Mouse (Mus musculus) C2C12 (cell line): ENCODE results near the gene Pkd1l1. TPM values are rescaled to one million over a fixed set of nuclear protein-coding genes. Genes with fewer than 3 reads are reported as not detected.

Experiments
- H3K27me3 ChIP-seq: one replicate; pipeline ENCODE4 v1.6.1; 2011; ENCODE audit not compliant: control insufficient read depth, insufficient read depth, insufficient read length
- H3K36me3 ChIP-seq: one replicate; pipeline ENCODE4 v1.6.1; 2011; ENCODE audit not compliant: control insufficient read depth, insufficient read depth
- H3K4me3 ChIP-seq: one replicate; pipeline ENCODE4 v1.5.1; 2011; ENCODE audit warnings: mild to moderate bottlenecking, control low read depth; ENCODE audit not compliant: poor library complexity, insufficient read depth, severe bottlenecking
- H3K79me2 ChIP-seq: one replicate; pipeline ENCODE4 v1.6.1; 2011; ENCODE audit not compliant: control insufficient read depth, insufficient read depth
- H3K79me3 ChIP-seq: one replicate; pipeline ENCODE4 v1.6.1; 2011; ENCODE audit warnings: low read depth, control low read depth
- H3ac ChIP-seq: one replicate; pipeline ENCODE3; 2011; ENCODE audit warnings: low read depth; ENCODE audit not compliant: control insufficient read depth, insufficient read length
- CEBPB ChIP-seq: IDR thresholded peaks from one replicate; pipeline ENCODE4 v1.6.1; 2011; ENCODE audit warnings: low read depth, mild to moderate bottlenecking, control low read depth, moderate library complexity
- CTCF ChIP-seq: IDR thresholded peaks from one replicate; pipeline ENCODE4 v1.5.1; 2011; ENCODE audit not compliant: control insufficient read depth, insufficient read depth, insufficient read length
- FOSL1 ChIP-seq: IDR thresholded peaks from one replicate; pipeline ENCODE4 v1.8.0; 2011; ENCODE audit warnings: mild to moderate bottlenecking, low read length; ENCODE audit not compliant: poor library complexity, insufficient read depth, severe bottlenecking
- MAX ChIP-seq: IDR thresholded peaks from one replicate; pipeline ENCODE4 v1.6.1; 2011; ENCODE audit warnings: mild to moderate bottlenecking, control low read depth
- MYOD1 ChIP-seq: IDR thresholded peaks from one replicate; pipeline ENCODE4 v1.6.1; 2011; ENCODE audit warnings: low read depth; ENCODE audit not compliant: control insufficient read depth, insufficient read length
- MYOG ChIP-seq: IDR thresholded peaks from one replicate; pipeline ENCODE4 v1.6.1; 2011; ENCODE audit not compliant: control insufficient read depth, insufficient read length; ENCODE audit errors: extremely low read depth
- USF1 ChIP-seq: IDR thresholded peaks from one replicate; pipeline ENCODE4 v1.6.1; 2011; ENCODE audit warnings: low read depth, mild to moderate bottlenecking, control low read depth, moderate library complexity
- polyA plus RNA-seq: library from polyadenylated mRNA; unstranded; fragments of >200 nt; fragmentation: generic; extraction: Trizol; gene quantifications from one replicate; pipeline ENCODE4 v1.2.1, GENCODE M21; 2012; ENCODE audit warnings: missing spikeins

Gene Pkd1l1
- polyA plus RNA-seq, 1 experiment: 0.04 TPM

- no peaks in the 10 kb centered on the region for H3K79me2 ChIP-seq
- H3K36me3 ChIP-seq: no peaks in the 10 kb centered on the region
- no peak for TF ChIP-seq CEBPB
- TF ChIP-seq CTCF: no peak
- no peak for TF ChIP-seq FOSL1
- no peak for TF ChIP-seq MYOG
- no peak for TF ChIP-seq USF1
- no peak for TF ChIP-seq MYOD1
- no peaks in the 10 kb centered on the region for H3K27me3 ChIP-seq
- H3K79me3 ChIP-seq: no peaks in the 10 kb centered on the region
- no peak overlapping the region for H3K4me3 ChIP-seq
- no peak overlapping the region for H3ac ChIP-seq
Observed at GRCm38 (mm10) chr11:8916081-8916671, 56.9 kb downstream of the Pkd1l1 start.

GRCm38 (mm10) chr11:8882793-8883192 lies 90.3 kb downstream of the Pkd1l1 start:
- Histone ChIP-seq H3ac (no peak overlapping the region), H3K79me3 (no peaks in the 10 kb centered on the region), H3K79me2 (no peaks in the 10 kb centered on the region), H3K4me3 (no peak overlapping the region), H3K27me3 (no peaks in the 10 kb centered on the region), H3K36me3 (no peaks in the 10 kb centered on the region)
- no peak for TF ChIP-seq FOSL1
- no peak for TF ChIP-seq MAX
- TF ChIP-seq CEBPB: no peak

- H3K79me3 ChIP-seq: no peaks in the 10 kb centered on the region
- no peaks in the 10 kb centered on the region for H3K27me3 ChIP-seq
- H3K79me2 ChIP-seq: no peaks in the 10 kb centered on the region
- no peak overlapping the region for H3ac ChIP-seq
- no peak overlapping the region for H3K4me3 ChIP-seq
- TF ChIP-seq FOSL1: no peak
- no peak for TF ChIP-seq MYOD1
- TF ChIP-seq CTCF: no peak
- no peak for TF ChIP-seq MAX
- TF ChIP-seq USF1: no peak
- TF ChIP-seq MYOG: no peak
- no peak for TF ChIP-seq CEBPB
- no peaks in the 10 kb centered on the region for H3K36me3 ChIP-seq
Observed at GRCm38 (mm10) chr11:8881521-8881920, 91.5 kb downstream of the Pkd1l1 start.

GRCm38 (mm10) chr11:8870115-8870514 lies 103.0 kb downstream of the Pkd1l1 start:
- no peaks in the 10 kb centered on the region for H3K79me2 ChIP-seq
- TF ChIP-seq USF1 (no peak), MAX (no peak), MYOD1 (no peak), CEBPB (no peak), FOSL1 (no peak), MYOG (no peak)
- H3K4me3 ChIP-seq: no peak overlapping the region
- H3K79me3 ChIP-seq: no peaks in the 10 kb centered on the region
- no peaks in the 10 kb centered on the region for H3K27me3 ChIP-seq
- no peaks in the 10 kb centered on the region for H3K36me3 ChIP-seq
- no peak overlapping the region for H3ac ChIP-seq

- Histone ChIP-seq H3K79me2 (no peaks in the 10 kb centered on the region), H3K27me3 (no peaks in the 10 kb centered on the region), H3K79me3 (no peaks in the 10 kb centered on the region), H3K4me3 (no peak overlapping the region), H3K36me3 (no peaks in the 10 kb centered on the region), H3ac (no peak overlapping the region)
- no peak for TF ChIP-seq MYOG
- TF ChIP-seq FOSL1: no peak
Observed at GRCm38 (mm10) chr11:8866021-8866420, 107.0 kb downstream of the Pkd1l1 start.

- H3K4me3 ChIP-seq: no peak overlapping the region
- H3ac ChIP-seq: no peak overlapping the region
- H3K27me3 ChIP-seq: no peaks in the 10 kb centered on the region
- no peaks in the 10 kb centered on the region for H3K79me2 ChIP-seq
- TF ChIP-seq MYOD1: no peak
- no peak for TF ChIP-seq MAX
- TF ChIP-seq USF1: no peak
- no peak for TF ChIP-seq FOSL1
- no peaks in the 10 kb centered on the region for H3K36me3 ChIP-seq
- no peaks in the 10 kb centered on the region for H3K79me3 ChIP-seq
Observed at GRCm38 (mm10) chr11:8863955-8864675, 109.0 kb downstream of the Pkd1l1 start.
